ENCODE assay signal across 21 mouse cellular contexts in genomic region chr5:129420981-129421380, GRCm38 (mm10).
DNase-seq lines count a peak whose midpoint lies in the region; ATAC-seq and TF ChIP-seq lines count a peak whose summit lies in the region.
"Had no signal": no experiment of that assay in that cellular context is flagged by ENCODE, and none has a peak within 500 bp of the region (broad histone marks: within the 10 kb centered on the region; RNA-seq: fewer than 3 reads in every experiment).

No protein-coding gene starts in this region.

- H3K36me3 ChIP-seq in intestine, postnatal 0 days (ENCODE audit: control insufficient read depth, insufficient read depth) = no peaks in the 10 kb centered on the region
- H3K36me3 ChIP-seq in intestine, embryonic 16.5 days (ENCODE audit: control insufficient read depth, insufficient read depth, low read length) = no peaks in the 10 kb centered on the region
- H3K36me3 ChIP-seq in heart, embryonic 11.5 days (ENCODE audit: control insufficient read depth, insufficient read depth, low read length) = no peaks in the 10 kb centered on the region
- no peaks in the 10 kb centered on the region for H3K36me3 ChIP-seq in hindbrain, embryonic 14.5 days (replicated peaks; ENCODE audit: control insufficient read depth, insufficient read depth)
- H3K36me3 ChIP-seq: embryonic facial prominence, embryonic 13.5 days; forebrain, embryonic 12.5 days; heart, embryonic 12.5 days had no signal

- no peaks in the 10 kb centered on the region for H3K4me1 ChIP-seq in intestine, postnatal 0 days (replicated peaks; ENCODE audit: control insufficient read depth, insufficient read depth, low read length)
- H3K4me1 ChIP-seq in intestine, embryonic 16.5 days (ENCODE audit: control insufficient read depth, insufficient read depth, low read length) = no peaks in the 10 kb centered on the region
- peaks cover 2% of the 10 kb centered on the region; the same call in 1 of the 2 replicates for H3K4me1 ChIP-seq in heart, embryonic 11.5 days (ENCODE audit: control insufficient read depth, insufficient read depth, low read length)
- H3K4me1 ChIP-seq in hindbrain, embryonic 14.5 days (replicated peaks; ENCODE audit: control insufficient read depth, insufficient read depth, low read length) = no peaks in the 10 kb centered on the region
- H3K4me1 ChIP-seq: forebrain, embryonic 12.5 days had no signal

- H3K9ac ChIP-seq in intestine, postnatal 0 days (ENCODE audit: low read depth, low read length) = no peak overlapping the region
- H3K9ac ChIP-seq in intestine, embryonic 16.5 days (ENCODE audit: low read depth, low read length) = no peak overlapping the region
- H3K9ac ChIP-seq in heart, embryonic 11.5 days (ENCODE audit: low read depth, low read length) = no peak overlapping the region
- no peak overlapping the region for H3K9ac ChIP-seq in hindbrain, embryonic 14.5 days
- H3K9ac ChIP-seq: embryonic facial prominence, embryonic 13.5 days; forebrain, embryonic 12.5 days; forebrain, postnatal 0 days; heart, embryonic 12.5 days had no signal

- no peak overlapping the region for H3K4me3 ChIP-seq in intestine, postnatal 0 days (ENCODE audit: low read depth, low read length)
- H3K4me3 ChIP-seq in intestine, embryonic 16.5 days (ENCODE audit: low read length) = no peak overlapping the region
- H3K4me3 ChIP-seq in heart, embryonic 11.5 days (ENCODE audit: low read depth, low read length) = no peak overlapping the region
- H3K4me3 ChIP-seq in hindbrain, embryonic 14.5 days (replicated peaks; ENCODE audit: low read length) = no peak overlapping the region
- H3K4me3 ChIP-seq: embryonic facial prominence, embryonic 13.5 days; forebrain, embryonic 12.5 days; heart, adult 2 months; heart, embryonic 12.5 days had no signal

- 0 out of 2 replicates have a peak, but pooled peaks have one; percentile 3 for TF ChIP-seq CTCF in intestine, postnatal 0 days (IDR thresholded peaks at IDR 0.05; ENCODE audit: low read depth)

- no peaks in the 10 kb centered on the region for H3K27me3 ChIP-seq in intestine, postnatal 0 days (replicated peaks; ENCODE audit: control insufficient read depth, insufficient read depth, low read length)
- no peaks in the 10 kb centered on the region for H3K27me3 ChIP-seq in intestine, embryonic 16.5 days (replicated peaks; ENCODE audit: control insufficient read depth, insufficient read depth, low read length)
- no peaks in the 10 kb centered on the region for H3K27me3 ChIP-seq in heart, embryonic 11.5 days (ENCODE audit: control insufficient read depth, insufficient read depth, low read length)
- no peaks in the 10 kb centered on the region for H3K27me3 ChIP-seq in hindbrain, embryonic 14.5 days (ENCODE audit: control insufficient read depth, insufficient read depth, low read length)
- H3K27me3 ChIP-seq: embryonic facial prominence, embryonic 13.5 days; forebrain, embryonic 12.5 days; heart, embryonic 12.5 days had no signal

- H3K9me3 ChIP-seq in intestine, postnatal 0 days (ENCODE audit: control insufficient read depth) = no peaks in the 10 kb centered on the region
- H3K9me3 ChIP-seq in intestine, embryonic 16.5 days (ENCODE audit: control insufficient read depth, low read length) = no peaks in the 10 kb centered on the region
- H3K9me3 ChIP-seq in heart, embryonic 11.5 days (replicated peaks; ENCODE audit: control insufficient read depth, low read length) = no peaks in the 10 kb centered on the region
- H3K9me3 ChIP-seq in hindbrain, embryonic 14.5 days (ENCODE audit: control insufficient read depth, low read length) = no peaks in the 10 kb centered on the region
- H3K9me3 ChIP-seq: embryonic facial prominence, embryonic 13.5 days; forebrain, embryonic 12.5 days had no signal

- intact Hi-C loops in heart, postnatal 36 days (cut with DNase I) = no loop called here

- H3K27ac ChIP-seq in intestine, postnatal 0 days (ENCODE audit: low read depth, low read length) = no peak overlapping the region
- no peak overlapping the region for H3K27ac ChIP-seq in intestine, embryonic 16.5 days (ENCODE audit: low read length)
- no peak overlapping the region for H3K27ac ChIP-seq in heart, embryonic 11.5 days (ENCODE audit: low read depth, low read length)
- no peak overlapping the region for H3K27ac ChIP-seq in hindbrain, embryonic 14.5 days
- H3K27ac ChIP-seq: embryonic facial prominence, embryonic 13.5 days; forebrain, embryonic 12.5 days; heart, adult 2 months had no signal

- DNase-seq in retina, postnatal 1 day = peak; percentile 17
- DNase-seq in retina, embryonic 14.5 days (ENCODE audit: low spot score) = no peak
- peak; percentile 90 for DNase-seq in R1 (ENCODE audit: low read depth, low spot score)
- DNase-seq in heart, postnatal 36 days = no peak
- no peak for DNase-seq in hindbrain, embryonic 14.5 days (ENCODE audit: low spot score)
- DNase-seq: adrenal gland, postnatal 14 days; cerebellum, adult 18-20 months; cerebellum, adult 9-11 months; cerebellum, postnatal 36 days; forebrain, postnatal 0 days; gastrocnemius, postnatal 14 days; heart, adult 2 months had no signal

- H3K4me2 ChIP-seq in intestine, postnatal 0 days (replicated peaks; ENCODE audit: low read depth) = no peak overlapping the region
- no peak overlapping the region for H3K4me2 ChIP-seq in intestine, embryonic 16.5 days (ENCODE audit: low read depth, low read length)
- H3K4me2 ChIP-seq in heart, embryonic 11.5 days = no peak overlapping the region
- no peak overlapping the region for H3K4me2 ChIP-seq in hindbrain, embryonic 14.5 days (replicated peaks)
- H3K4me2 ChIP-seq: embryonic facial prominence, embryonic 13.5 days; forebrain, embryonic 12.5 days; heart, embryonic 12.5 days had no signal

- ATAC-seq in intestine, postnatal 0 days = no peak
- ATAC-seq in intestine, embryonic 16.5 days = no peak
- no peak for ATAC-seq in heart, embryonic 11.5 days (replicated peaks; ENCODE audit: insufficient number of reproducible peaks, low FRiP score, low TSS enrichment)
- ATAC-seq in hindbrain, embryonic 14.5 days (ENCODE audit: low FRiP score) = no peak
- ATAC-seq: activated CD4-positive, CD25-positive, alpha-beta regulatory T cell, adult 4 months; forebrain, postnatal 0 days; hindbrain, embryonic 16.5 days; inflammation-experienced regulatory T-cells, adult 6 months had no signal

- WGBS in intestine, postnatal 0 days = 87% methylated on average over 2 of the region's 2 CpGs
- WGBS in intestine, embryonic 16.5 days = 86% methylated on average over 2 of the region's 2 CpGs
- 64% methylated on average over 2 of the region's 2 CpGs for WGBS in heart, embryonic 11.5 days (ENCODE audit: insufficient replicate concordance)
- WGBS in hindbrain, embryonic 14.5 days = 79% methylated on average over 2 of the region's 2 CpGs

Comparison
In these comparisons a context has a peak if more than half of its experiments do, and no peak if none do; other contexts are left out.
1. DNase-seq: peak in retina, postnatal 1 day (single experiment) and R1 (single experiment); none in retina, embryonic 14.5 days (single experiment), heart, postnatal 36 days (0 of 2) and hindbrain, embryonic 14.5 days (single experiment).